Comparison of ENCODE assay signal across 14 mouse cellular contexts in genomic region chr4:116217046-116217445, GRCm38 (mm10). TPM values are rescaled to one million over a fixed set of nuclear protein-coding genes. Genes with fewer than 3 reads are reported as not detected.
DNase-seq lines count a peak whose midpoint lies in the region; ATAC-seq lines count a peak whose summit lies in the region.
"Had no signal": no experiment of that assay in that cellular context is flagged by ENCODE, and none has a peak within 500 bp of the region (broad histone marks: within the 10 kb centered on the region; RNA-seq: fewer than 3 reads in every experiment).

No protein-coding gene starts in this region.

- H3K9ac ChIP-seq in forebrain, embryonic 14.5 days (ENCODE audit: low read length) = no peak overlapping the region
- H3K9ac ChIP-seq in forebrain, embryonic 13.5 days = no peak overlapping the region
- no peak overlapping the region for H3K9ac ChIP-seq in hindbrain, embryonic 13.5 days
- H3K9ac ChIP-seq: midbrain, embryonic 15.5 days had no signal

- ATAC-seq in forebrain, embryonic 14.5 days = no peak
- no peak for ATAC-seq in forebrain, embryonic 13.5 days
- ATAC-seq in hindbrain, embryonic 13.5 days (ENCODE audit: low FRiP score) = no peak
- ATAC-seq: intestine, postnatal 0 days; midbrain, embryonic 15.5 days had no signal

- peak; percentile 39 for DNase-seq in forebrain, embryonic 14.5 days (ENCODE audit: low spot score)
- DNase-seq in layer of hippocampus, adult 9-11 months = peak; percentile 30
- no peak for DNase-seq in layer of hippocampus, postnatal 10 days (ENCODE audit: low spot score in 2 of 2)
- peak; percentile 36 for DNase-seq in Muller cell, postnatal 12 days (ENCODE audit: inconsistent ontology term)
- DNase-seq in cerebellum, adult 9-10 months = peak; percentile 93
- no peak for DNase-seq in frontal cortex, postnatal 25 days (ENCODE audit: low spot score in 2 of 2)
- DNase-seq: B cell, adult 2 months had no signal

- H3K4me3 ChIP-seq in forebrain, embryonic 14.5 days (ENCODE audit: low read depth, low read length) = no peak overlapping the region
- H3K4me3 ChIP-seq in forebrain, embryonic 13.5 days = no peak overlapping the region
- no peak overlapping the region for H3K4me3 ChIP-seq in hindbrain, embryonic 13.5 days
- H3K4me3 ChIP-seq: midbrain, embryonic 15.5 days had no signal

- H3K4me1 ChIP-seq in forebrain, embryonic 14.5 days (ENCODE audit: control insufficient read depth, insufficient read depth, low read length) = peaks cover 8% of the 10 kb centered on the region
- peaks cover 8% of the 10 kb centered on the region for H3K4me1 ChIP-seq in forebrain, embryonic 13.5 days
- H3K4me1 ChIP-seq in hindbrain, embryonic 13.5 days (replicated peaks) = peaks cover 11% of the 10 kb centered on the region

- H3K27me3 ChIP-seq in forebrain, embryonic 14.5 days (replicated peaks; ENCODE audit: control insufficient read depth, insufficient read depth, low read length) = no peaks in the 10 kb centered on the region
- H3K27me3 ChIP-seq in forebrain, embryonic 13.5 days = no peaks in the 10 kb centered on the region
- H3K27me3 ChIP-seq in hindbrain, embryonic 13.5 days = no peaks in the 10 kb centered on the region
- H3K27me3 ChIP-seq: midbrain, embryonic 15.5 days had no signal

- H3K36me3 ChIP-seq in forebrain, embryonic 14.5 days (ENCODE audit: control insufficient read depth, insufficient read depth, low read length) = no peaks in the 10 kb centered on the region
- no peaks in the 10 kb centered on the region for H3K36me3 ChIP-seq in forebrain, embryonic 13.5 days (ENCODE audit: poor library complexity, severe bottlenecking)
- no peaks in the 10 kb centered on the region for H3K36me3 ChIP-seq in hindbrain, embryonic 13.5 days
- H3K36me3 ChIP-seq: midbrain, embryonic 15.5 days had no signal

- no peaks in the 10 kb centered on the region for H3K9me3 ChIP-seq in forebrain, embryonic 14.5 days (replicated peaks; ENCODE audit: control insufficient read depth, low read length)
- H3K9me3 ChIP-seq in forebrain, embryonic 13.5 days (replicated peaks) = no peaks in the 10 kb centered on the region
- no peaks in the 10 kb centered on the region for H3K9me3 ChIP-seq in hindbrain, embryonic 13.5 days
- H3K9me3 ChIP-seq: midbrain, embryonic 15.5 days had no signal

- H3K27ac ChIP-seq in forebrain, embryonic 14.5 days (ENCODE audit: low read depth, low read length) = no peak overlapping the region
- H3K27ac ChIP-seq in forebrain, embryonic 13.5 days = no peak overlapping the region
- no peak overlapping the region for H3K27ac ChIP-seq in hindbrain, embryonic 13.5 days
- H3K27ac ChIP-seq: midbrain, embryonic 15.5 days had no signal

- no peak overlapping the region for H3K4me2 ChIP-seq in forebrain, embryonic 14.5 days (ENCODE audit: low read length)
- H3K4me2 ChIP-seq in forebrain, embryonic 13.5 days = no peak overlapping the region
- no peak overlapping the region for H3K4me2 ChIP-seq in hindbrain, embryonic 13.5 days
- H3K4me2 ChIP-seq: midbrain, embryonic 15.5 days had no signal

- WGBS in forebrain, embryonic 14.5 days = 45% methylated on average over 2 of the region's 2 CpGs
- 48% methylated on average over 2 of the region's 2 CpGs for WGBS in forebrain, embryonic 13.5 days
- WGBS in hindbrain, embryonic 13.5 days = 74% methylated on average over 2 of the region's 2 CpGs

RNA-seq across cellular contexts. Expression of gene Pik3r3, which starts 4.4 kb away (rescaled TPM):
- 71.4 and 93.5 TPM in 2 replicates for polyA plus RNA-seq in forebrain, embryonic 14.5 days (2014; fragmentation: Nextera tagmentation; extraction: Ambion mirVana)
- 81.8 and 85.3 TPM in 2 replicates for polyA plus RNA-seq in forebrain, embryonic 13.5 days (2015; fragmentation: Nextera tagmentation; extraction: Ambion mirVana)
- total RNA-seq in layer of hippocampus, postnatal 10 days (2021) = 10 to 100 TPM; 38.3 to 47.1 TPM
- polyA plus RNA-seq in hindbrain, embryonic 13.5 days (2015; fragmentation: Nextera tagmentation; extraction: Ambion mirVana) = 86.2 and 86.4 TPM in 2 replicates

RNA-seq across cellular contexts. Expression of gene Gm49337, which starts 43.9 kb away (rescaled TPM):
- polyA plus RNA-seq in forebrain, embryonic 14.5 days (2014; fragmentation: Nextera tagmentation; extraction: Ambion mirVana) = not detected in 2 replicates
- not detected in 2 replicates for polyA plus RNA-seq in forebrain, embryonic 13.5 days (2015; fragmentation: Nextera tagmentation; extraction: Ambion mirVana)
- total RNA-seq in layer of hippocampus, postnatal 10 days (2021) = not detected
- not detected in 2 replicates for polyA plus RNA-seq in hindbrain, embryonic 13.5 days (2015; fragmentation: Nextera tagmentation; extraction: Ambion mirVana)
- total RNA-seq: gastrocnemius, postnatal 4 days had no signal
- polyA plus RNA-seq: intestine, postnatal 0 days; lung, embryonic 16.5 days; midbrain, embryonic 15.5 days had no signal

RNA-seq across cellular contexts. Expression of gene 1700042G07Rik, which starts 43.9 kb away (rescaled TPM):
- not detected in 2 replicates for polyA plus RNA-seq in forebrain, embryonic 14.5 days (2014; fragmentation: Nextera tagmentation; extraction: Ambion mirVana)
- not detected in 2 replicates for polyA plus RNA-seq in forebrain, embryonic 13.5 days (2015; fragmentation: Nextera tagmentation; extraction: Ambion mirVana)
- total RNA-seq in layer of hippocampus, postnatal 10 days (2021) = not detected
- not detected in 2 replicates for polyA plus RNA-seq in hindbrain, embryonic 13.5 days (2015; fragmentation: Nextera tagmentation; extraction: Ambion mirVana)
- total RNA-seq: common myeloid progenitor, adult 5-6 weeks; gastrocnemius, postnatal 4 days had no signal
- polyA plus RNA-seq: intestine, postnatal 0 days; lung, embryonic 16.5 days; midbrain, embryonic 15.5 days had no signal

RNA-seq across cellular contexts. Expression of gene Tspan1, which starts 49.6 kb away (rescaled TPM):
- not detected in 2 replicates for polyA plus RNA-seq in forebrain, embryonic 14.5 days (2014; fragmentation: Nextera tagmentation; extraction: Ambion mirVana)
- polyA plus RNA-seq in forebrain, embryonic 13.5 days (2015; fragmentation: Nextera tagmentation; extraction: Ambion mirVana) = 0.22 TPM in 1 of 2 replicates, not detected in the other
- total RNA-seq in layer of hippocampus, postnatal 10 days (2021) = under 1 TPM in 1 of 2 experiments, not detected in 1; 0.27 TPM
- 0.19 and 0.22 TPM in 2 replicates for polyA plus RNA-seq in hindbrain, embryonic 13.5 days (2015; fragmentation: Nextera tagmentation; extraction: Ambion mirVana)
- total RNA-seq: common myeloid progenitor, adult 5-6 weeks; gastrocnemius, postnatal 4 days had no signal

Comparison
In these comparisons a context has a peak if more than half of its experiments do, and no peak if none do; other contexts are left out.
1. DNase-seq: peak in forebrain, embryonic 14.5 days (single experiment), layer of hippocampus, adult 9-11 months (single experiment), Muller cell, postnatal 12 days (single experiment) and cerebellum, adult 9-10 months (single experiment); none in layer of hippocampus, postnatal 10 days (0 of 2) and frontal cortex, postnatal 25 days (0 of 2).